Mouse (Mus musculus) limb, embryonic 15.5 days (tissue): ENCODE measurements around the gene Prss16. TPM values are rescaled to one million over a fixed set of nuclear protein-coding genes. Genes with fewer than 3 reads are reported as not detected.
"Not testable (repeated sequence)": the region's sequence is repeated elsewhere in the genome, so short reads cannot be mapped to it uniquely, and the experiment has no call there.

Source experiments
- ATAC-seq: fragments of 200-750 bp; cut with Nextera tagmentation; 2 replicates; pipeline ENCODE4 v1.8.0; 2017; ENCODE audit warnings: low read depth, moderate TSS enrichment; ENCODE audit not compliant: insufficient number of reproducible peaks, low FRiP score, low TSS enrichment
- H3K27ac ChIP-seq: fragments of 300-500 bp; sonication (generic); 2 replicates; pipeline ENCODE4 v1.5.1; 2015; ENCODE audit warnings: moderate library complexity, mild to moderate bottlenecking, inconsistent platforms
- H3K27me3 ChIP-seq: fragments of 300-500 bp; sonication (generic); 2 replicates; pipeline ENCODE4 v1.6.1; 2015; ENCODE audit warnings: inconsistent platforms
- H3K36me3 ChIP-seq: fragments of 300-500 bp; sonication (generic); 2 replicates; pipeline ENCODE4 v1.6.1; 2015; ENCODE audit warnings: inconsistent platforms
- H3K4me1 ChIP-seq: fragments of 300-500 bp; sonication (generic); 2 replicates; pipeline ENCODE4 v1.6.1; 2015; ENCODE audit warnings: inconsistent platforms
- H3K4me2 ChIP-seq: fragments of 300-500 bp; sonication (generic); 2 replicates; pipeline ENCODE4 v1.6.1; 2015; ENCODE audit warnings: mild to moderate bottlenecking, inconsistent platforms
- H3K4me3 ChIP-seq: fragments of 300-500 bp; sonication (generic); 2 replicates; pipeline ENCODE4 v1.5.1; 2015; ENCODE audit warnings: mild to moderate bottlenecking, inconsistent platforms
- H3K9ac ChIP-seq: fragments of 300-500 bp; sonication (generic); 2 replicates; pipeline ENCODE4 v1.6.1; 2015; ENCODE audit warnings: inconsistent platforms
- H3K9me3 ChIP-seq: fragments of 300-500 bp; sonication (generic); 2 replicates; pipeline ENCODE4 v1.6.1; 2016; ENCODE audit warnings: inconsistent platforms
- WGBS: fragments of 180-500 bp; shearing (Covaris S2); methylation state at CpG from one replicate; pipeline ENCODE4 v1.1.7; 2015; 5-methylcytosine and 5-hydroxymethylcytosine counted together
- polyA plus RNA-seq: library from polyadenylated mRNA; unstranded; fragments of >200 nt; fragmentation: Nextera tagmentation; extraction: Ambion mirVana; gene quantifications from 2 replicates; pipeline ENCODE4 v1.2.1, GENCODE M21; 2015

The Prss16 gene
- 1.2 and 1.3 TPM in 2 replicates for polyA plus RNA-seq

DNA sequence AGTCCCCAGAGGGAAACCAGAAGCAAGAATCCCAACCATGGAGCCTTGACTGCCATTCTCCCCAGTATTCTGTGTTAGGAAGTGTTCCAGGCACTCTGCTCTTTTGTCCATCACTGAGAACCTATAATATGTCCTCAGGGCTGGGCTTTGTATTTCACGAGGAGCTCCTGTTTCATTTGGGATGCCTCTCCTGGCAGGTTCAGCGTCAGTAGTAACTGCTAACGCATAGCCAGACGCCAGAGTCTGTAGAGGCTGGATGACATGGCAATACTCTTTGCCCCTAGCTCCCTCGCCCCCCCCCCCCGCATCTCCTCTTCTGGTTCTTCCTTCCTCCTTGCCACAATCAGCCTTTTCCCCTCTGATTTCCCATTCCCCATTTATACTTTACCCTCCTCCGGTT is at the start of gene Prss16:
Prss16 (minus strand) TSS at position 101 of the 400 bp plus-strand sequence.
- H3K4me1 ChIP-seq, result peaks cover 23% of the 10 kb centered on the region
- 24% methylated on average over 7 of the region's 7 CpGs for WGBS
- H3K27me3 ChIP-seq, result peaks cover 91% of the 10 kb centered on the region
- H3K36me3 ChIP-seq, result no peaks in the 10 kb centered on the region
- no peak within 1 kb of the TSS for H3K9ac ChIP-seq
- no peak within 1 kb of the TSS for H3K4me2 ChIP-seq
- no peak within 1 kb of the TSS for H3K27ac ChIP-seq
- ATAC-seq, result no peak
- no peaks in the 10 kb centered on the region for H3K9me3 ChIP-seq
- no peak within 1 kb of the TSS for H3K4me3 ChIP-seq

DNA sequence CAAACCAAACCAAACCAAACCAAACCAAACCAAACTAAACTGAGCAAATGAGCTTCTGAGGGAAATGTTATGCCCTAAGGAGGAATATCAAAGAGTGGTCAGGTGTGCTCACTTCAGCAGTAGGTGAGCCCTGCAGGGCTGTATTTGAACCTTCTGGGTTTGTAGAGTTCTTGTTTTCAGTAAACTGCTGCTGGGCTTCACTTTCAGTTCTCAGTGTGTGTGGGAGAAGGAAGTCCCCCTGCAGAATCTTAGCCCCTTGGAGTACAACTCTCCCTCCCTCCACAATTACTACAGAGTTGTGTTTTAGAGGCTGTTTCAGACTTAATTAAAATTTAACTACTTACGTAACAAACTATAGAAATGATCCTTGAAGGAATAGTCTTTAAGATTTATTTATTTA is 44.2 kb upstream of the Prss16 start:
- Histone ChIP-seq H3K4me3 (no peak overlapping the region), H3K4me1 (peaks cover 3% of the 10 kb centered on the region; the same call in 1 of the 2 replicates), H3K27ac (no peak overlapping the region), H3K9ac (no peak overlapping the region), H3K27me3 (no peaks in the 10 kb centered on the region), H3K4me2 (no peak overlapping the region), H3K36me3 (no peaks in the 10 kb centered on the region), H3K9me3 (no peaks in the 10 kb centered on the region)
- ATAC-seq, result no peak
- WGBS, result 95% methylated on average over 1 of the region's 1 CpGs

DNA sequence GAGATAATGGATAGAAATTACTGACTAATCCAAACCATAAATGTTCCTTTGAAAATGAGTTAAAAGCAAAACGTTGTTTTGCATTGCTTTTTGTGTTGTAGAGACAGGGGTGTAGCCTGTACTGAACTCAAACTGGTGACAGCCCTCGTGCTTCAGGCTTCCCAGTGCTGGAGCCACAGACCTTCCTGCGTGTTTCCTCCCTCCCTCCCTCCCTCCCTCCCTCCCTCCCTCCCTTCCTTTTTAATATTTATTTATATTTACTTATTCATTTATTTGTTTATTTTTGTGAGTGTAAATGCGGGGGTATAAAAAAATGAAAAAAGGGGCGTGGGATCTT is 41.9 kb upstream of the Prss16 start:
- Histone ChIP-seq H3K9ac (no peak overlapping the region), H3K4me3 (peak overlapping the region; percentile 49), H3K4me2 (peak overlapping the region; percentile 62), H3K9me3 (no peaks in the 10 kb centered on the region), H3K4me1 (peaks cover 3% of the 10 kb centered on the region; the same call in 1 of the 2 replicates), H3K27ac (peak overlapping the region; percentile 86), H3K27me3 (no peaks in the 10 kb centered on the region), H3K36me3 (no peaks in the 10 kb centered on the region)
- 12% methylated on average over 5 of the region's 5 CpGs for WGBS
- no peak for ATAC-seq

DNA sequence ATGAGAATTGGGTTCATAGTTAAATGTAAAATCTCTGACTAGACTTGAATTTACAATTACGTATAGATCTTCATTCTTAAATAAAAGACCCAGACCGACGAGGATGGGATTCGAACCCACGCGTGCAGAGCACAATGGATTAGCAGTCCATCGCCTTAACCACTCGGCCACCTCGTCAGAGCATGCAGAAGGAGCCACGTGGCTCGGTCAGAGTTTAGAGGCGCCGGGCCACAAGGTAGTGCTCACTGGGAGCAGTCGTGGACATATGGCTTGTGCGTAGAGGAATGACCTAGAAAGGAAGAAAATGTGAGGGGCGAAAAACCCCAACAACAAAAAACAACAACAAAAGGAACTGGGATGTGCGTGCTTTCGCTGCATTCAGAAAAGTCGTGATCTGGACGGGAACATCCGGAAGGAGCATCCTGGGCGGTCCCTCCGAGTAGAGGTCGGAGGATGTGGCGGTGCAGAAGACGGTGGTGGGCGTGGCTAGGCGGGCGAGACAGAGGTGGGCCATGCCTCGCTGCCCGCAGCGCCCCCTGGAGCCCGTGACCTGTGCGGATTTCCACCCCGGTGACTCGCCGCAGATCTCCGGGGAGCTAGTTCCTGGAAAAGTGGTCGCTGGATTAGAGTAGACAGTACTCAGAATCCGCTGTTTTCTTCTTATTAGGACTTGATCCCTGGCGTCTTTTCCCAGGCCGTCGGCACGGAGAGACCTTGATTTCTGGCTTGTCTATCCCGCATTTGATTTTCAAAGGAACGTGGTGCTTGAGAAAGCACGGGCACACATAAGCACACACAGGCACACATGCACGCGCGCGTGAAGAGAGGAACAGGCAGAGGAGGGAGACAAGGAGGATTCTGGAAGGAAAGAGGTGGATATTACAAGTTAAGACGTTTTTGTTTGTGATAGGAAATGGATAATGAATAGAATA is 41.3 kb upstream of the Prss16 start:
- H3K36me3 ChIP-seq, result no peaks in the 10 kb centered on the region
- peak overlapping the region; percentile 49 for H3K4me3 ChIP-seq
- under 1% methylated on average over 52 of the region's 52 CpGs for WGBS
- peak overlapping the region; percentile 31 for H3K9ac ChIP-seq
- ATAC-seq, result peak; percentile 92
- peaks cover 3% of the 10 kb centered on the region; the same call in 1 of the 2 replicates for H3K4me1 ChIP-seq
- H3K27me3 ChIP-seq, result no peaks in the 10 kb centered on the region
- H3K27ac ChIP-seq, result peak overlapping the region; percentile 86
- no peaks in the 10 kb centered on the region for H3K9me3 ChIP-seq
- H3K4me2 ChIP-seq, result peak overlapping the region; percentile 62

DNA sequence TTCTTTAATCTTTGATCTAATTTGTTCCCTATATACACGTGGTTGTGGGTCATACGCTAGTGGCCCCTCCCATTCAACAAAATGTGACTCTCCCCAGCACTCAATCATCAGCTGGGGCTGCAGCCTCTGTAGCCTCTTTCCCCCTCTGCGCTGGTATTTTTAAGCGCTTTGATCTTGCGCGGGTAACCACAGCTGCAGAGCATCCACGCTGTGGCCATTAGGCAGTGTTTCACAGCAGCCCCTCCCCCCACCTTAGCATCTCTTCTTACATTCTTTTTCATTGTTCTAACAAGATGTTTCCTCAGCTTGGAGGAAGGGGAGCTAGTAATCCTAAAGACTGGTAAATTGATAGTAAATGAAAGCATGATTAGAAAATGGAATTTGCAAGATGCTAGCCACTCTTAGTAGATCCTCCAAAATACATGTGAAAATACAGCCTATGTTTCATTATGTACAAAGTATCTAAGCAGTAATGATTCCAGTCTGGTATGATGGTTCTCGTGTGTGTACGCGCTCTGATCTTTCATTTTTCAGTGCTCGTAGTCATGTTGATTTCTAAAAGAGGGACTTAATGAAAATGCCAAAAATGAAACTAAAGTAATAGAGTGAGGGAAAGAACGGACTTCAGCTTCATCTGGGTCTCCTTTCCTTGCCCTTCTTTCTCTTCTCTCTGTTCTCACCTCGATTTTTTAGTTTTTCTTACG is 40.3 kb upstream of the Prss16 start:
- H3K4me1 ChIP-seq, result peaks cover 4% of the 10 kb centered on the region; the same call in 1 of the 2 replicates
- peak overlapping the region; percentile 49 for H3K4me3 ChIP-seq
- no peaks in the 10 kb centered on the region for H3K36me3 ChIP-seq
- H3K27ac ChIP-seq, result peak overlapping the region; percentile 86
- H3K9me3 ChIP-seq, result no peaks in the 10 kb centered on the region
- ATAC-seq, result no peak
- under 1% methylated on average over 14 of the region's 14 CpGs for WGBS
- 0 out of 2 replicates have a peak overlapping the region, but pooled peaks have one; percentile 10 for H3K9ac ChIP-seq
- H3K27me3 ChIP-seq, result no peaks in the 10 kb centered on the region
- H3K4me2 ChIP-seq, result peak overlapping the region; percentile 62

DNA sequence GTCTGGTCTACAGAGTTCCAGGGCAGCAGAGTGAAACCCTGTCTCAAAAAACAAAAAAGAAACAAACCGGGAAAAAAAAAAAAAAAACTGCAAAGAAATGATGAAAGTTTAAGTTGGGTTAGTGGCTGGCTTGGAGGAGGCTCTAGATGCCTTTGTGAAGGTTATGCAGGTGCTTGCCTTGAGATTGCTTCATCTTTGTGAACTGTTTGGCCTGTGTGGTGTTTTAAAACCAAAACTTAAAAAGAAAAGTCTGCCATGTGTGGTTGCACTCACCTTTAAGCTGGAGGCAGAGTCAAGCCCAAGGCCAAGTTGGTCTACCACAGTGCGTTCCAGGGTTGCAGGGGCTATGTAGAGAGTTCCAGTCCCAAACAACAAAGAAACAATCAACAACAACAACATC is 39.5 kb upstream of the Prss16 start:
- no peak for ATAC-seq
- WGBS, result 78% methylated on average over 2 of the region's 2 CpGs

DNA sequence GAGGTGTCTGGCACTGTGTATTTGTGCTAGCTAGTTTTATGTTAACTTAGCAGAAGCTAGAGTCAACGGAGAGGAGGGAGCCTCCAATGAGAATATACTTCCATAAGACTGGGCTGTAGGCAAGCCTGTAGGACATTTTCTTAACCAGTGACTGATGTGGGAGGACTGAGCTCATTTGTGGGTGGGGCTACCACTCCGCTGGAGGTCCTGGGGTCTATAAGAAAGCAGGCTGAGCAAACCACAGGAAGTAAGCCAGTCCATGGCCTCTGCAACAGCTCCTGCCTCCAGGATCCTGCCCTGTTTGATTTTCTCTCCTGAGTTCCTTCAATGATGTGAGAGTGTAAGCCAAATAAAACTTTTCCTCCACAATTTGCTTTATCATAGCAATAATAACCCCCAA is 35.8 kb upstream of the Prss16 start:
- peaks cover 20% of the 10 kb centered on the region for H3K4me1 ChIP-seq
- no peak overlapping the region for H3K4me2 ChIP-seq
- no peaks in the 10 kb centered on the region for H3K9me3 ChIP-seq
- no peaks in the 10 kb centered on the region for H3K27me3 ChIP-seq
- H3K27ac ChIP-seq, result no peak overlapping the region
- H3K4me3 ChIP-seq, result no peak overlapping the region
- 58% methylated on average over 2 of the region's 2 CpGs for WGBS
- ATAC-seq, result no peak
- no peaks in the 10 kb centered on the region for H3K36me3 ChIP-seq
- H3K9ac ChIP-seq, result no peak overlapping the region

More for the DNA sequence above, 39.5 kb upstream of the Prss16 start:
- Histone ChIP-seq H3K4me1 (peaks cover 9% of the 10 kb centered on the region; the same call in 1 of the 2 replicates), H3K9me3 (no peaks in the 10 kb centered on the region), H3K4me2 (no peak overlapping the region), H3K4me3 (no peak overlapping the region), H3K27ac (no peak overlapping the region), H3K27me3 (no peaks in the 10 kb centered on the region), H3K9ac (no peak overlapping the region), H3K36me3 (no peaks in the 10 kb centered on the region)

DNA sequence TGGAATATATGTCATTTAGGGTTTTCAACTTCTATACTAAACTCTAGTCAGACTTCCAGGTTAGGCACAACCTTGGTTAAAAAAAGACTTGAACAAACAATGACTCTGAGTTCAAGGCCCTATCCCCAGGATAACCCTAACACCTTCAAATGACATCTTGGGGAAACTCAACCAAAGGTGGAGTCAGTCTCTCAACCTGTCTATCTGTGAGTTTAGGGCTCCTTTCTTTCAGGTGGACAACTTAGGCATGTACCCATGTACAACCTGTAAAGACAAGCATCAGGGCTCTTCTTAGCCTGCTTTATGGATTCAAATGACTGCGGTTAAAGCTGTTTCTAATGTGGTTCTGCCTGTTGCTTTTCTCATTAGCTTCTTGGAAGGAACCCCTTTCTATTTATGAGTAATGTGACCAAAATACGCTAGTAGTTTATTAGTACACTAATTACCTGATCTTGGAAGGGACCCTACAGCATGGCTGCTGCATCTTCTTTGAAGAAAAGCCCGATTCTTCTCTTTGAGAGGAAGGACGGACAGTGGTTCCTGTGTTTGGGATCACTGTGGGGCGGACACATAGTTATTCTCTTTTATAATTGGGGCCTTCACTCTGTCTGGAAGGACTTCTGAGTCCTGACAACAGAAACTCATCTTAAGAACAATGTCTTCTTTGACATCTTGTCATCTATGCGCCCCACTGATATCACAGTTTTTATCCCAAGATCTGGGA is 35.1 kb upstream of the Prss16 start:
- no peak for ATAC-seq
- H3K4me1 ChIP-seq, result peaks cover 23% of the 10 kb centered on the region
- H3K36me3 ChIP-seq, result no peaks in the 10 kb centered on the region
- no peaks in the 10 kb centered on the region for H3K27me3 ChIP-seq
- H3K4me2 ChIP-seq, result peak overlapping the region; percentile 63; the same call in 1 of the 2 replicates
- no peaks in the 10 kb centered on the region for H3K9me3 ChIP-seq
- no peak overlapping the region for H3K27ac ChIP-seq
- H3K4me3 ChIP-seq, result peak overlapping the region; percentile 40
- H3K9ac ChIP-seq, result no peak overlapping the region
- WGBS, result 79% methylated on average over 6 of the region's 6 CpGs

DNA sequence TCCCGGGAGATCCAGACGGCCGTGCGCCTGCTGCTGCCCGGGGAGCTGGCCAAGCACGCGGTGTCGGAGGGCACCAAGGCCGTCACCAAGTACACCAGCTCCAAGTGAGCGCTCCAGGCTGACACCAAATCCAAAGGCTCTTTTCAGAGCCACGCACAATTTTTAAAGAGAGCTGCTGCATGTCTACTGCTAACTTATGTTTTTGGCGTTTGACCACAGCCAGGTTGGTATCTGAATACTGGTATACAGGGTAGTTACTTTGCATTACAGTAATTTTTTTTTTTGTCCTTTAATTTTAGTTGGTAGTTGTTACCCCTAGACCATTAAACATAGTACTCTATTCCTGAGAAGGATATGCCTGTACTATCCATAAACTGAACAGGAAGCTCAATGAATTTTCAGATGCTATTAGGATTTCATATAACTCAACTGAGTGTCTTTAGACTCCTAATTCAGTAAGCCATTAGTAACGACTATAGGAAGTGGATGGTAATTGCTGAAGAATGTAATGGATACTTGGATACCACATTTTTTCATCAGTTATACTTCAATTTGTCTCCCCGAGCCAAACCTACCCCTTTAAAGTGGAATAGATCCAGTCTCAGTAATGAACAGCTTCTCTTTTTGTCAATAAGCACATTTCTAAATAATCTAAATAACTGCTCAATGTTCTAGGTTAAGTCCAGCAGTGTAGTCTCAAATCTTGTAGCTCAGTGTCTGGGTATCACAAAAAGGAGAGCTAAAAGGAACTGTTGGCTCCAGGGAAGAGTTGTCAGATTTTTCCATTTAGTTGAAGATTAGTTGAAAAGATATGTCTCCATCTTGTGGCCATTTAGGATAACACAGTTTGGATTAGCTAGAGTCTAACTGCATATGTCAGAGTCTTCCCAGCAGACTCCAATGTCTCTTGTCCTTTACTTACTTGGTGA is 34.2 kb upstream of the Prss16 start:
- ATAC-seq, result no peak

DNA sequence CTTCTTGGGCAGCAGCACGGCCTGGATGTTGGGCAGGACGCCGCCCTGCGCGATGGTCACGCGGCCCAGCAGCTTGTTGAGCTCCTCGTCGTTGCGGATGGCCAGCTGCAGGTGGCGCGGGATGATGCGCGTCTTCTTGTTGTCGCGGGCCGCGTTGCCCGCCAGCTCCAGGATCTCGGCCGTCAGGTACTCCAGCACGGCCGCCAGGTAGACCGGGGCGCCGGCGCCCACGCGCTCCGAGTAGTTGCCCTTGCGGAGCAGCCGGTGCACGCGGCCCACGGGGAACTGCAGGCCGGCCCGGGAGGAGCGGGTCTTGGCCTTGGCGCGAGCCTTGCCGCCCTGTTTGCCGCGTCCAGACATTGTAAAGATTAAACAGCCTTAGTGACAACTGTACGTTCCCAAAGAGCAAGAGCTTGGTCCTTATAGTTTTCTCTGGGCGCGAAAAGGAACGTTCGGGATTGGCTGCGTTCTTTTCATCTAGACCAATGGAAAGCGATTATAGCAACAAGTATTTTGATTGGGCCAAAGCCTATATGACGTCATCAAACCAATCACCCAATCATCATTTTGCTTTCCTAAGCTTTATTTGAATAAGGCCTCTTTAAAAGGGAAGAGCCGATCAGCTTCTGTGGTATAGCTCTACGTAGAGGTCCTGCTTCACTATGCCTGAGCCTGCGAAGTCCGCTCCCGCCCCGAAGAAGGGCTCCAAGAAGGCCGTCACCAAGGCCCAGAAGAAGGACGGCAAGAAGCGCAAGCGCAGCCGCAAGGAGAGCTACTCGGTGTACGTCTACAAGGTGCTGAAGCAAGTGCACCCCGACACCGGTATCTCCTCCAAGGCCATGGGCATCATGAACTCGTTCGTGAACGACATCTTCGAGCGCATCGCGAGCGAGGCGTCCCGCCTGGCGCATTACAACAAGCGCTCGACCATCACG is 33.3 kb upstream of the Prss16 start, which contains the start of the genes Hist1h2ag and Hist1h2bj:
Hist1h2ag (minus strand) TSS at position 377 of the 935 bp plus-strand sequence.
Hist1h2bj (plus strand) TSS at position 647 of the 935 bp plus-strand sequence.
- 0 out of 2 replicates have a peak within 1 kb of the TSS, but pooled peaks have one; percentile 32 for H3K9ac ChIP-seq
- H3K27ac ChIP-seq, result peak within 1 kb of the TSS; percentile 93
- not testable (repeated sequence) for H3K9me3 ChIP-seq, H3K36me3 ChIP-seq, H3K27me3 ChIP-seq
- under 1% methylated on average over 44 of the region's 80 CpGs for WGBS
- peak; percentile 90 for ATAC-seq
- peaks cover 23% of the 10 kb centered on the region for H3K4me1 ChIP-seq
- H3K4me3 ChIP-seq, result peak within 1 kb of the TSS; percentile 40
- peak within 1 kb of the TSS; percentile 63 for H3K4me2 ChIP-seq

More for the DNA sequence above, 34.2 kb upstream of the Prss16 start:
- Histone ChIP-seq H3K4me2 (peak overlapping the region; percentile 63), H3K4me1 (peaks cover 23% of the 10 kb centered on the region), H3K9me3 (no peaks in the 10 kb centered on the region), H3K27ac (peak overlapping the region; percentile 85), H3K9ac (0 out of 2 replicates have a peak overlapping the region, but pooled peaks have one; percentile 23), H3K4me3 (peak overlapping the region; percentile 40), H3K36me3 (no peaks in the 10 kb centered on the region), H3K27me3 (no peaks in the 10 kb centered on the region)
- WGBS, result 2% methylated on average over 13 of the region's 14 CpGs
